Comparison of ENCODE assay signal across 28 mouse cellular contexts in the genomic region with DNA sequence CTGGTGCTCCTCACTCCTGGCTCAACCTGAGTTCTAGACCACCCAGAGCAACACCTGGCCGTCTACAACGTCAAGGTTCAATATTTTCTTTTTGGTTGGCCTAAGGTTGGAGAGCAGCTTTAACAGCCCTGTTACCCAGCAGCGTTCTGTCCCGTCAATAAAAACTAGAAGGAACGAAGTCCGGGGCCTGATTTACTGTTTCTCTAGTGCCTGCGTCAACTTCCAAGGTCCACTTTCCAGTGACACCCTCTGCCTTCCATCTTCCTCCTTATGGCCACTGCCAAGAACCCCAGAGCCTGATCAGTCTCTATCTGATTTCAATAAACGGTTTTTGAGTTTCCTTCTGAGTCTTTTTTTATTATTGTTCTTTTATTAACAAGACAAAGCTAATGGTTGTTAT.
DNase-seq lines count a peak whose midpoint lies in the region; ATAC-seq and TF ChIP-seq lines count a peak whose summit lies in the region.
"Had no signal": no experiment of that assay in that cellular context is flagged by ENCODE, and none has a peak within 500 bp of the region (broad histone marks: within the 10 kb centered on the region; RNA-seq: fewer than 3 reads in every experiment).

No protein-coding gene starts in this region.

- ATAC-seq in liver, embryonic 11.5 days (replicated peaks; ENCODE audit: low FRiP score): no peak
- ATAC-seq in intestine, embryonic 15.5 days: peak; percentile 44
- ATAC-seq in intestine, postnatal 0 days: peak; percentile 77
- ATAC-seq in cerebellum, adult (ENCODE audit: insufficient number of reproducible peaks, low FRiP score, low TSS enrichment): no peak
- ATAC-seq: forebrain, embryonic 13.5 days; hindbrain, embryonic 16.5 days had no signal

- H3K4me2 ChIP-seq in liver, embryonic 11.5 days: no peak overlapping the region
- no peak overlapping the region for H3K4me2 ChIP-seq in intestine, embryonic 15.5 days (replicated peaks)
- H3K4me2 ChIP-seq in intestine, postnatal 0 days (replicated peaks; ENCODE audit: low read depth): no peak overlapping the region
- H3K4me2 ChIP-seq: embryonic facial prominence, embryonic 13.5 days; forebrain, embryonic 13.5 days; heart, embryonic 11.5 days; hindbrain, embryonic 13.5 days had no signal

- H3K9me3 ChIP-seq in liver, embryonic 11.5 days (ENCODE audit: control insufficient read depth, low read length): no peaks in the 10 kb centered on the region
- no peaks in the 10 kb centered on the region for H3K9me3 ChIP-seq in intestine, embryonic 15.5 days
- no peaks in the 10 kb centered on the region for H3K9me3 ChIP-seq in intestine, postnatal 0 days (ENCODE audit: control insufficient read depth)
- H3K9me3 ChIP-seq: embryonic facial prominence, embryonic 10.5 days; embryonic facial prominence, embryonic 13.5 days; forebrain, embryonic 13.5 days; hindbrain, embryonic 10.5 days; hindbrain, embryonic 13.5 days had no signal

- no peak overlapping the region for H3K4me3 ChIP-seq in liver, adult 2 months (ENCODE audit: insufficient read depth, low read depth, low read length)
- no peak overlapping the region for H3K4me3 ChIP-seq in liver, embryonic 11.5 days (ENCODE audit: low read depth, low read length)
- no peak overlapping the region for H3K4me3 ChIP-seq in intestine, embryonic 15.5 days (replicated peaks)
- no peak overlapping the region for H3K4me3 ChIP-seq in intestine, postnatal 0 days (ENCODE audit: low read depth, low read length)
- H3K4me3 ChIP-seq: embryonic facial prominence, embryonic 10.5 days; embryonic facial prominence, embryonic 13.5 days; erythroblast, embryonic 14.5 days; forebrain, embryonic 13.5 days; hindbrain, embryonic 10.5 days; hindbrain, embryonic 13.5 days had no signal

- no peak for TF ChIP-seq CTCF in liver, adult 2 months (IDR thresholded peaks at IDR 0.05; ENCODE audit: low read depth, low read length)
- no peak for TF ChIP-seq CTCF in intestine, postnatal 0 days (IDR thresholded peaks at IDR 0.05; ENCODE audit: low read depth)

- WGBS in liver, adult 2 months: 20% methylated on average over 8 of the region's 8 CpGs
- WGBS in liver, embryonic 11.5 days: 77% methylated on average over 8 of the region's 8 CpGs
- WGBS in intestine, embryonic 15.5 days: 52% methylated on average over 8 of the region's 8 CpGs
- WGBS in intestine, postnatal 0 days: 33% methylated on average over 8 of the region's 8 CpGs

- peak; percentile 88 for DNase-seq in liver, adult 2 months (ENCODE audit: extremely low read depth, low read depth, low spot score)
- DNase-seq in liver, embryonic 11.5 days (ENCODE audit: low spot score): no peak
- DNase-seq in embryo, embryonic 10 days (ENCODE audit: low spot score): no peak
- DNase-seq: adrenal gland, postnatal 10 days; adrenal gland, postnatal 36 days; B cell, adult 2 months; cerebellum, adult 11 months; cerebellum, adult 2 months; cerebellum, adult 9-11 months; cerebellum, postnatal 25 days; embryo, embryonic 11 days; gastrocnemius, postnatal 10 days; gastrocnemius, postnatal 36 days; heart, postnatal 36 days had no signal

- TF ChIP-seq POLR2A in liver, adult 2 months (IDR thresholded peaks at IDR 0.05; ENCODE audit: extremely low read depth, insufficient read depth, low read length): no peak

- no peaks in the 10 kb centered on the region for H3K79me2 ChIP-seq in liver, adult 2 months (ENCODE audit: control insufficient read depth, insufficient read depth, low read length)

- H3K9ac ChIP-seq in liver, adult 2 months (ENCODE audit: low read depth, low read length): no peak overlapping the region
- no peak overlapping the region for H3K9ac ChIP-seq in liver, embryonic 11.5 days (ENCODE audit: low read depth, low read length)
- H3K9ac ChIP-seq in intestine, embryonic 15.5 days: no peak overlapping the region
- no peak overlapping the region for H3K9ac ChIP-seq in intestine, postnatal 0 days (ENCODE audit: low read depth, low read length)
- H3K9ac ChIP-seq: embryonic facial prominence, embryonic 13.5 days; forebrain, embryonic 13.5 days; hindbrain, embryonic 13.5 days had no signal

- H3K27ac ChIP-seq in liver, adult 2 months (replicated peaks; ENCODE audit: insufficient read depth, low read depth, low read length): peak overlapping the region; percentile 86
- no peak overlapping the region for H3K27ac ChIP-seq in liver, embryonic 11.5 days (ENCODE audit: low read depth, low read length)
- no peak overlapping the region for H3K27ac ChIP-seq in intestine, embryonic 15.5 days
- peak overlapping the region; percentile 86 for H3K27ac ChIP-seq in intestine, postnatal 0 days (ENCODE audit: low read depth, low read length)
- H3K27ac ChIP-seq: embryonic facial prominence, embryonic 10.5 days; embryonic facial prominence, embryonic 13.5 days; forebrain, embryonic 13.5 days; hindbrain, embryonic 10.5 days; hindbrain, embryonic 13.5 days had no signal

- H3K36me3 ChIP-seq in liver, adult 2 months (ENCODE audit: control insufficient read depth, insufficient read depth, low read length): no peaks in the 10 kb centered on the region
- H3K36me3 ChIP-seq in liver, embryonic 11.5 days (ENCODE audit: control insufficient read depth, insufficient read depth, low read length): no peaks in the 10 kb centered on the region
- H3K36me3 ChIP-seq in intestine, embryonic 15.5 days: no peaks in the 10 kb centered on the region
- H3K36me3 ChIP-seq in intestine, postnatal 0 days (ENCODE audit: control insufficient read depth, insufficient read depth): no peaks in the 10 kb centered on the region
- H3K36me3 ChIP-seq: embryonic facial prominence, embryonic 10.5 days; embryonic facial prominence, embryonic 13.5 days; G1E; hindbrain, embryonic 10.5 days; hindbrain, embryonic 13.5 days had no signal

- no peaks in the 10 kb centered on the region for H3K27me3 ChIP-seq in liver, adult 2 months (ENCODE audit: control insufficient read depth, insufficient read depth, low read length)
- H3K27me3 ChIP-seq in liver, embryonic 11.5 days (replicated peaks; ENCODE audit: control insufficient read depth, insufficient read depth, low read length): no peaks in the 10 kb centered on the region
- no peaks in the 10 kb centered on the region for H3K27me3 ChIP-seq in intestine, embryonic 15.5 days (replicated peaks)
- H3K27me3 ChIP-seq in intestine, postnatal 0 days (replicated peaks; ENCODE audit: control insufficient read depth, insufficient read depth, low read length): no peaks in the 10 kb centered on the region
- H3K27me3 ChIP-seq: CH12.LX; embryonic facial prominence, embryonic 13.5 days; forebrain, embryonic 13.5 days; Patski had no signal

- peaks cover 17% of the 10 kb centered on the region for H3K4me1 ChIP-seq in liver, adult 2 months (ENCODE audit: control insufficient read depth, insufficient read depth, low read length)
- peaks cover 2% of the 10 kb centered on the region; the same call in 1 of the 2 replicates for H3K4me1 ChIP-seq in liver, embryonic 11.5 days (replicated peaks; ENCODE audit: control insufficient read depth, insufficient read depth, low read length)
- H3K4me1 ChIP-seq in intestine, embryonic 15.5 days (replicated peaks): 0 out of 2 replicates have a peak, but pooled peaks cover 6% of the 10 kb centered on the region
- H3K4me1 ChIP-seq in intestine, postnatal 0 days (replicated peaks; ENCODE audit: control insufficient read depth, insufficient read depth, low read length): no peaks in the 10 kb centered on the region; the same call in 1 of the 2 replicates
- H3K4me1 ChIP-seq: forebrain, embryonic 13.5 days; hindbrain, embryonic 13.5 days had no signal

Comparison
In these comparisons a context has a peak if more than half of its experiments do, and no peak if none do; other contexts are left out.
1. H3K27ac ChIP-seq: peak in liver, adult 2 months (single experiment) and intestine, postnatal 0 days (single experiment); none in liver, embryonic 11.5 days (single experiment) and intestine, embryonic 15.5 days (single experiment).
2. ATAC-seq: peak in intestine, embryonic 15.5 days (single experiment) and intestine, postnatal 0 days (single experiment); none in liver, embryonic 11.5 days (single experiment) and cerebellum, adult (single experiment).